Mouse (Mus musculus) lung, postnatal 14 days (tissue): Measurements from ENCODE around the gene Kri1.
"Not testable (repeated sequence)": the region's sequence is repeated elsewhere in the genome, so short reads cannot be mapped to it uniquely, and the experiment has no call there.

Experiments used
- DNase-seq: peaks from one replicate; pipeline ENCODE4 v3.0.0; 2021

Kri1 gene

GRCm38 (mm10) chr9:21314367-21315140 lies 26.8 kb upstream of the Kri1 start:
- no peak for DNase-seq

GRCm38 (mm10) chr9:21313394-21313793 lies 25.6 kb upstream of the Kri1 start:
- DNase-seq: peak; percentile 95

GRCm38 (mm10) chr9:21312134-21312533 lies 24.4 kb upstream of the Kri1 start, which contains the start of gene Ap1m2:
TSS of gene Ap1m2 (minus strand) at chr9:21312337.
- DNase-seq: peak; percentile 65

GRCm38 (mm10) chr9:21311695-21312094 lies 23.9 kb upstream of the Kri1 start:
- DNase-seq: no peak

GRCm38 (mm10) chr9:21309150-21309741 lies 21.5 kb upstream of the Kri1 start:
- no peak for DNase-seq

- DNase-seq: no peak
Observed at GRCm38 (mm10) chr9:21305065-21305464, 17.3 kb upstream of the Kri1 start.

GRCm38 (mm10) chr9:21299014-21299413 lies 11.2 kb upstream of the Kri1 start:
- no peak for DNase-seq

- no peak for DNase-seq
Observed at GRCm38 (mm10) chr9:21292271-21292670, 4.5 kb upstream of the Kri1 start.

GRCm38 (mm10) chr9:21291868-21292267 lies 4.1 kb upstream of the Kri1 start:
- not testable (repeated sequence) for DNase-seq

- peak; percentile 100 for DNase-seq
Observed at GRCm38 (mm10) chr9:21291022-21291787, 3.4 kb upstream of the Kri1 start, which contains the start of gene Cdkn2d. TSS of gene Cdkn2d (minus strand) at chr9:21291407.

- DNase-seq: no peak
Observed at GRCm38 (mm10) chr9:21290589-21290988, 2.8 kb upstream of the Kri1 start.

GRCm38 (mm10) chr9:21289337-21289671 lies 1.5 kb upstream of the Kri1 start:
- no peak for DNase-seq

GRCm38 (mm10) chr9:21288404-21289336 lies 901 bp upstream of the Kri1 start:
- DNase-seq: peak; percentile 22

GRCm38 (mm10) chr9:21286753-21287152 lies 1.0 kb downstream of the Kri1 start:
- no peak for DNase-seq

GRCm38 (mm10) chr9:21283994-21284393 lies 3.8 kb downstream of the Kri1 start:
- DNase-seq: no peak

GRCm38 (mm10) chr9:21283591-21283990 lies 4.2 kb downstream of the Kri1 start:
- DNase-seq: no peak

- DNase-seq: no peak
Observed at GRCm38 (mm10) chr9:21277776-21278175, 10.0 kb downstream of the Kri1 start.

- DNase-seq: no peak
Observed at GRCm38 (mm10) chr9:21276307-21276706, 11.5 kb downstream of the Kri1 start.

- DNase-seq: no peak
Observed at GRCm38 (mm10) chr9:21275727-21276126, 12.0 kb downstream of the Kri1 start.

- DNase-seq: no peak
Observed at GRCm38 (mm10) chr9:21275013-21275710, 12.6 kb downstream of the Kri1 start.

- DNase-seq: no peak
Observed at GRCm38 (mm10) chr9:21274336-21274735, 13.4 kb downstream of the Kri1 start.
